Mouse (Mus musculus): ENCODE results near the gene Taf1b.
"Not testable (repeated sequence)": the region's sequence is repeated elsewhere in the genome, so short reads cannot be mapped to it uniquely, and the experiment has no call there.

GRCm38 (mm10) chr12:24462121-24462520 lies 36.0 kb upstream of the Taf1b start:
- not testable (repeated sequence) for TF ChIP-seq EP300 (optimal IDR thresholded peaks at IDR 0.05)
- peak; percentile 72 for TF ChIP-seq CTCF (IDR thresholded peaks at IDR 0.05; ENCODE audit: low read depth)
